Mouse (Mus musculus) urinary bladder, postnatal 4 days (tissue): ENCODE measurements around the gene Cep85l.

ENCODE experiments used
- DNase-seq, 2 experiments: peaks; one replicate each; pipeline ENCODE4 v3.0.0; 2021 to 2022; ENCODE audit warnings: low spot score in 2 of 2

The Cep85l gene

DNA sequence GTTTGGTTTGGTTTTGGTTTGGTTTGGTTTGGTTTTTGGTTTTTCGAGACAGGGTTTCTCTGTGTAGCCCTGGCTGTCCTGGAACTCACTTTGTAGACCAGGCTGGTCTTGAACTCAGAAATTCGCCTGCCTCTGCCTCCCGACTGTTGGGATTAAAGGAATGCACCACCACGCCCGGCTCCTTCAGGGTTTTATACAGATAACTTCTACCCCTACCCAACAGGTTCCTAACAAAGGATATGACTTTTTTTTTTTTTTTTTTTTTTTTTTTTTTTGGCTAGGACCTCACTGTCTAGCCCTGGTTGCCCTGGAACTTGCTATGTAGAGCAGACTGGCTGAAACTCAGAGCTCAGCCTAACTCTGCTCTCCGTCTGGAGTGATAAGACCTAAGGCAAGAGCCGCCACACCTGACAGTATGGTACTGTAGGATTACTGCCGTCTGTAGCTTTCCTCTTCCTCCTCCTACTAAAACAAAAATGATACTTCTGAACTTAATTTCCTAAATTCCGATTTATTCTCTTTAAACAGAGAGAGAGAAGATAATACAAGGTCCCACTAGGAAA lies 37.5 kb downstream of the Cep85l start:
- no peak for DNase-seq

DNA sequence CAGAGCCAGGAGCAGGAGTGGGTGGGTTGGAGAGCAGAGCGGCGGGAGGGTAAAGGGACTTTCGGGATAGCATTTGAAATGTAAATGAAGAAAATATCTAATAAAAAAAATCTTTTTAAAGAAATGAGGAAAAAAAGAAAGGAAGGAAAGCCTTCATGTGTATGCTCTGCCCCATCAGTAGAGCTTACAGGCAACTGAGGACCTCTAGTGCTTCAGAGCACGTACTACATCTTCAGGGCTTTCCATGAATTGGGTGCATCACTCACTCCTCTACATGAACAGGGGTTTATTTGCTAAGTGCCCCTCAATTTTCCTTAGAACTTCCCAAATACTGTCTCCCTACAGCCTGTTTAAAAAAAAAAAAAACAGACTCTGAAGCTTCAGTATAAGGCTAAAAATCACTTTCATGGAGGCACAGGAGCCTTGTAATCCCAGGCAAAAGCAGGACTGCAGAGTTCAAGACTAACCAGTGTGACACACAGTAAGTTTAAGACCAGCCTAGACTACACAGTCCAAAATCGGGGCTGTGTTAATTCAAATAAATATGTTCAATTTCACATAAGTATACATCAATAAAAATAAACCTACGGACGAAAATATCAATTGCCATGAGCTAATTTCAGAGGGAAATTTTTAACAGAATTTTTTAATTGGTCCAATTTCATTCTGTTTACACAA lies 38.3 kb downstream of the Cep85l start:
- no peak for DNase-seq

DNA sequence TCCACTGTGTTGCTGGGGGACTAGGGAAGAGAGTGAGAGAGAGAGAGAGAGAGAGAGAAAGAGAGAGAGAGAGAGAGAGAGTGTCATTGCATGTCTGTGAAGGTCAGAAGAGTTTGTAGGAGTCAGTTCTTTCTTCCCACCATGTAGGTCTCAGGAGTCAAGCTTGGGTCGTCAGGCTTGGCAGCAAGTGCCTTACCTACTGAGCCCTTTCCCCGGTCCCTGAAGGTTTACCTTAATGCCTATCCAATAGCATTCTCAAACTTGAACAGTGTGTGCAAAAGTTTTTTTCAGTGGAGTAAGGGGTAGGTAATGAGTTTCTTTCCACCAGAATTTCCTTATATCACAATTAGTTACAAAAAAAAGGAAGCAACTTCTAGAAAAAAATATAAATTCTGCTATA lies 40.7 kb downstream of the Cep85l start:
- no peak for DNase-seq

DNA sequence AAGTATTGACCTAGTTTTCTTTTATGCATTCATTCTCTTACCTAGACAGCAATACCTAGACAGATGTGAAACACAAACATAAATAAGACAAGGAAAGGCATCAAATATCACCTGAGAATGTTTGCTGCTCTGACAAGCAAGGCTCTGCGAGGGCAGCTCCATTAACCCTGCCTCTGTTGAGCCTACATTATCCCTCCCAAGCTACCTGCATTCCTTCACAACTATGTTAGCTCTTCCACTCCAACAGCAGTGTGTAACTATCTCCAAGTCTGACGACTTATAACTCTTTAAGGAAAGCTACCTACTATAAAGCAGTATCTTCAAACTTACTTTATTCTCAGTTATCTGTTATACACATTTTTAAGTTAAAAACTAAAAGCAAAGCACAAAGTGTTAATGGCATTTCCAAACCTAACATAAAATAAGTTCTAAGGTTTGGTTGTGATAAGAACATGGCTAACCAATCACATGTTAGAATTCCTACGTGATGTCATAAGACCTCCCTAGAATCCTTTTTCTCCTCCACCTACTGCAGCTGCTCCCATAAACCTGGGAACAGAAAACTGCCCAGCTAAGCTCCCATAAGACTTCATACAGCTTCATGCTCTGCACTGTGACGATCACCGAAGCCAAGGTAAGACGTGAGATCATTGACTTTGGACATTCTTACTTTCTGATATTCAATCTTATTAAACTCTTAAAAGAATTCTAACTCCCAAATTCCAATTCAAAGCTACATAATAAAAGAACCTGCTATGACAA lies 42.4 kb downstream of the Cep85l start, which contains the start of gene Pln:
Gene Pln, plus strand, starts transcription at position 506 of the 762 bp plus-strand sequence.
- DNase-seq, result no peak

DNA sequence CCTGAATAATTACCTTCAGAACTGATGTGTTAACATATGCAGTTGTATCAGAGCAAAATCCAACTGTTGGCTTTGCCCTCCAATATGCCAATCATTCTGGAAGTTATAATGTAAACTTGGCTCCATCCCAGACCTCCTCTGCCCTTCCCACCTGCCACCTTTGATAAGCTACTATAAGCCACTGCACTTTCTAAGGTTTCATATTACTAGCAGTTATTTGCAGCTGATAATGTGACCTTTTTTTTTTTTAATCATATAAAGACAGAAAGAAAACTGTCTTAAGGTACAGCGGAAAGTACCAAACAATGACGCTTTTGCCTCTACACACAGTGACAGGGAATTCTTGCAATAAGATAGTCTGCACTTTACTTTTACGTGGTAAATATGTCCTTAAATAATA lies 43.8 kb downstream of the Cep85l start:
- no peak for DNase-seq

DNA sequence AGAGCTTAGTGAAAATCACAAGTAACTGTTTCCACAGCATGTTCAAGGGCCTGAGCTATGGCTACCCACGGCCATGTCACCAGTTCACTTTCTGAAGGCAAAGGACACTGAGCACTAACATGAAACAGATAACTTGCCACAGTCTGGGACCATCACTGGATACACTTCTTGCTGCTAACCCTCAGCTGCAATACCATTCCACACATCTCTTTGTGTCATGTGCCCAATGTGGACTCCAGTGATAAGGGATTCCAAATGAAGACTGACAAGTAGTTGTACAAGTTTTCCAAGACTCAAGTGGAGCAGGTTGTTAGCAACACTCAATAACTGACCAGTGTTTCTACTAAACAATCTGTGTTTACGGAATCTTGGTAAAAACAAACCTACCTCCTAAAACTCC lies 44.5 kb downstream of the Cep85l start:
- no peak for DNase-seq

DNA sequence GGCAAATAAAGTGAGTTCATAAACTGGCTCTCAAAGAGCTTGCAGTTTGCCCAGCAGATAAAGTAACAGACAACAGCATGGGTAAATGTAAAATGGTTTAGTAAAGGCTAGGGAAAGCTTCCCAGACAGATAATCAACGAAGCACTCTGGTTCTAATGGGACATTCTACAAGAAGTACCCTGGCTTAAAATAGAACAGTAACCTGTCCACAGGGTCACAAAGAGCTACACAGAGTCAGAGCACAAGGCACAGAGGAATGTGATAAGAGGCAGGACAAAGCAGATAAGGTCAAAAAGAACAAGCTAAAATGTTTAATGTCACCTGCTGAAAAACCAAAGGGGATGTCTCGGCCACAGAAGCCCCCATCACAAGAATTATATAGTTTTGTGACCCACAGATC lies 47.0 kb downstream of the Cep85l start:
- DNase-seq, result no peak

DNA sequence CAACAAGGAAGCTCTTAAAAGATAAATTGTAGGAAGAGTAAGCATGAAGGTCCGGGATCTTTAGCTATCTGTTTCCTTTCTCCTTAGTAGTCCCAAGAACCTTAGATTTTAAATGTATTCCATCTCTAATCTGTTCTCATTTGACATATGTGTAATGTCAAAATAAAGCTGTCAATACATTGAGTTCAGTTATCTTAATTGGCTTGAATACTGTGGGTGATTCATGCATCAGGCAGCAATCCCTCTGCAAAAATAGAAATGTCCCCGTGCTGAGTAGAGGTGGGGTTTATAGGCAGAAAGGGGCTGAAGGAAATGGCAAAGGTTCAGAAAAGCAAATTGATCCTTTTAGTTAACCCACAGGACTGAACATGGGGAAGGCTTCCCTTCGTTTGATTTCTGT lies 50.5 kb downstream of the Cep85l start:
- no peak for DNase-seq

DNA sequence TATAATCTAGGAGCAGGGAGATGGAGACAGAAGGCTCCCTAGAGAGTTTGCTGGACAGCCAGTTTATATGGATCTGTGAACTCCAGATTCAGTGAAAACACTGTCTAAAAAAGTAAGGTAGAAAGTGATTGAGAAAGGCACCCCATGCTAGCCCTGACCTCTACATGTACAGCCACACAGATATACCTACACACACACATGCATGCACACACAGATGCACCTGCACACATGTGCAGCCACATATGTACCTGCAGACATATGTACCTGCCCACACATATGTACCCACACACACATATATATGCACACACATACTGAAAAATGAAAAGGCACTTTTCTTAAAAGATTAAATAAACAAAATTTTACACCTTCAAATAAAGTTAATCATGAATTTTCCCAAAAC lies 53.4 kb downstream of the Cep85l start:
- DNase-seq, result no peak

DNA sequence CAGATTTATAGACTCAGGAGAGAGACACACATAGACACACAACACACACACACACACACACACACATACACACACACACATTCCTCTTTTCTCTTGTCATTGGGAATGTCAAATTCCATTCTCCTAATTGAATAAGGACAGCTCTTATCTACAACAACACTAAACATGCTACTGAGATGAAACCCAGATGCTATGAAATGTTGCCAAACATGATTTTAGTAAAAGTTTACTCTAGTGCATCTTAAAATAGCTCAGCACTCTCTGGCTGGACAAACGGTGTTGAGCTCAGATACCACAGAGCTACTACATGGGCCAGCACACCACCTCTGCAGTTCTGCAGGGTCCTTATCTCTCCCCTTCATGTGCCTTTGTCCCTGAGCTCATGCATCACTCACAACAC lies 55.1 kb downstream of the Cep85l start:
- DNase-seq, result no peak

GRCm38 (mm10) chr10:53323367-53323766 lies 56.4 kb downstream of the Cep85l start:
- DNase-seq, result no peak

DNA sequence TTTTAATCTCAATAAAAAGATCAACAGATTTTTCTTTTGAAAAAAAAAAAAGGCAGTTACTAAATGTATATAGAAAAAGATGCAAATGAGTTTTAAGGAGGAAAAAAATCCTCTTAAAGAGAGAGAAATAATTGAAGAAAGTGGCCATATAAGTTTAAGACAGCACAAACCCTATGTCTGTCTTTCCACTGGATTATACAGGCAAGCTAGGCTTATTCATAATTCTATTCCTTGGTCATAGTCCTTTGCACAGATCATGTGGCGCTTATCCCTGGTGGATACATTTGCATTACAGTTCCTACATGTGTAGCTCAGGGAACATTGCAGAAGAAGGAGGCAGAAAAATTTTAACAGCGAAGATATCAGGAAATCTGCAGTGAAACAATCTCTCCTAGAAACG lies 73.1 kb downstream of the Cep85l start:
- no peak for DNase-seq

- DNase-seq, result no peak
These were observed 73.9 kb downstream of the Cep85l start for GRCm38 (mm10) chr10:53305867-53306266.

DNA sequence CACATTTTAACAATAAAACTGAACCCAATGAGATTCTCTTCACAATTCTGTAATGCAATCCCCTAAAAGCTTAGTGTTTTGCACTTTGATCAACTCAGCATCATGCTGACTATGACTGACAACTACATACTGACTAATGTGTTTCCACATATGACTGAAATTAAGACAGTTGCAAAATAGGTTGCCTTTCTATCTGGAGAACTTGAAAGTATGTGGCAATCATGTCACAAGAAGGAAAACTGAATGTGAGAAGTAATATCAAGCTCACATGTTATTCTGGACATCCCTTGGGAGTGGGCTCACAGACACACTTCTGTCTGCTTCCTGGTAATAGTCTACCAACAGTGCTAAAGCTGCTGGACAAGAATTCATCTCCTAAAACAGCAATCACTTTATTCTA lies 94.6 kb downstream of the Cep85l start:
- no peak for DNase-seq

GRCm38 (mm10) chr10:53272228-53272627 lies 107.5 kb downstream of the Cep85l start:
- DNase-seq, result no peak

GRCm38 (mm10) chr10:53262021-53262420 lies 117.7 kb downstream of the Cep85l start:
- no peak for DNase-seq

GRCm38 (mm10) chr10:53235381-53235780 lies 144.4 kb downstream of the Cep85l start:
- no peak for DNase-seq

- DNase-seq, result no peak
These were observed 145.1 kb downstream of the Cep85l start for GRCm38 (mm10) chr10:53234683-53235082.

GRCm38 (mm10) chr10:53234086-53234613 lies 145.6 kb downstream of the Cep85l start:
- no peak for DNase-seq

GRCm38 (mm10) chr10:53230809-53231208 lies 148.9 kb downstream of the Cep85l start:
- no peak for DNase-seq

DNA sequence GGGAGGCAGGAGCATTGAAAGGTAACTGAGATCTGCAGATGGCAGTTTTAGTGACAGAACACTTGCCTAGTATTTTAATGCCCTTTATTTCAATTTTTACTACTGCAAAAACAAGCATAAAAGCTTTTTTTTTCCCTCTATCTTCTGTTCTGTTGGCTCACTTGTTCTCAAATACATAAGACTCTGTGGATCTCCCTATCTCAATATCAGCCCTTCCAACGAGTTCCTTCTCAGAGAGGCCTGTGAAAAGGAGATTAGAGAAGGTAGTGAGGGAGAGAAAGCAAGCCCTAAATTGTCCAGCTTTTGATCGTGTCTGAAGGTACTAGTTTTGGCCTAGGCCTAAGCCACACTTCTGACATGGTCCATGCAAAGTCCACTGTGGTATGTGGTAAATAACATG lies 150.6 kb downstream of the Cep85l start:
- no peak for DNase-seq
